Mouse (Mus musculus): Measurements from ENCODE around the gene Sgpp1. TPM values are rescaled to one million over a fixed set of nuclear protein-coding genes. Genes with fewer than 3 reads are reported as not detected.

Sgpp1 gene
- 19.1 and 21.1 TPM in 2 replicates for polyA plus RNA-seq (2014; fragmentation: Nextera tagmentation; extraction: Ambion mirVana)

DNA sequence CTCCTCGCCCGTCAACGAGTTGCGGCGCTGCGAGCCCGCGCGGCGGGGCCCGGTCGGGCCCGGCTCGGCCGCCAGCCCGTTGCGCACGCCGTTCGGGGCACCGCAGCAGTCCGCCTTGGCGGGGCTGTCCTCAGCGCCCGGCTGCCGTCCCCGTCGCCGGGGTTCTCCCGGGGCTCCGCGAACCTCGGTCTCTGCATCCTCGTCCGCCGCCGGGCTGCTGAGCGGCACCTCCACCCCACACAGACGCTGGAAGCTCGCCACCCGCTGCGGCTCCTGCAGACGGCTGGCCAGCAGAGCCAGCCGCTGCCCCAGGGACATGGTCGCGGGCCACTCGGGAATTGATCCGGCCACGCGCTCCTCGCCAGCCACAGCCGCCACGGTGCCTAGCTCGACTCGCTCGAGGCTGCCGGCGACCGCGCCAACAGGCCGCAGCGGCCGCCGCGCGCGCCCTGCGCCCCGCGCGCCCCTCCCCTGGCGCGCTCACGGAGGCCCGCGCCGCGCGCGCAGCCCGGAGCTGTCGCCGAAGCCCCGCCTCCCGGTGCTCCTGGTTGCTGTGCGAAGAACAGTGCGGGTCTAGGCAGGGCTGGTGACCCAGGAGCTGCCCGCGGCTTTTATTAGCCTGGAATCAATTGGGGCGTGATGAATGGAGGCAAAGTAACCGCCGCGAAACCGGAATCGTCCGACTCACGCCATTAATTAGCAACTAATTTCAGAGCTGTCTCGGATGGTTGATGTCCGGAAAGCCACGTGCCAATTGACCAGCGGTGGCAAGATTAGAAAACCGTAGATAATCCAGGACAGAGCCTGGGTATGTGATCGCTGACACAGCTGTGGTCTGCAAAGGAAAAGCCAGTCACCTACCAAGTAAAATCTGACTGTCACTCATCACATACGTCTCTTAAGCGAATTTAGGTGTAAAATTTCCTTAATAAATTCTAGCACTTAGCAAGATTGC lies at the start of gene Sgpp1:
Sgpp1 (minus strand) TSS at position 484 of the 955 bp plus-strand sequence.
- Histone ChIP-seq H3K4me2 (peak within 1 kb of the TSS; percentile 98), H3K4me3 (ENCODE audit: low read depth, low read length) (peak within 1 kb of the TSS; percentile 60), H3K4me1 (ENCODE audit: insufficient read depth) (peaks cover 6% of the 10 kb centered on the region; the same call in 1 of the 2 replicates), H3K9me3 (ENCODE audit: low read depth, low read length) (no peaks in the 10 kb centered on the region), H3K36me3 (ENCODE audit: insufficient read depth) (no peaks in the 10 kb centered on the region), H3K27ac (ENCODE audit: low read depth) (peak within 1 kb of the TSS; percentile 39; the same call in 1 of the 2 replicates), H3K9ac (peak within 1 kb of the TSS; percentile 75), H3K27me3 (ENCODE audit: insufficient read depth, low read length) (no peaks in the 10 kb centered on the region)
- peak; percentile 94 for ATAC-seq (ENCODE audit: insufficient read depth)
- WGBS = under 1% methylated on average over 105 of the region's 105 CpGs
- TF ChIP-seq CTCF (IDR thresholded peaks at IDR 0.05; ENCODE audit: low read depth) = no peak
- DNase-seq = peak; percentile 94

DNA sequence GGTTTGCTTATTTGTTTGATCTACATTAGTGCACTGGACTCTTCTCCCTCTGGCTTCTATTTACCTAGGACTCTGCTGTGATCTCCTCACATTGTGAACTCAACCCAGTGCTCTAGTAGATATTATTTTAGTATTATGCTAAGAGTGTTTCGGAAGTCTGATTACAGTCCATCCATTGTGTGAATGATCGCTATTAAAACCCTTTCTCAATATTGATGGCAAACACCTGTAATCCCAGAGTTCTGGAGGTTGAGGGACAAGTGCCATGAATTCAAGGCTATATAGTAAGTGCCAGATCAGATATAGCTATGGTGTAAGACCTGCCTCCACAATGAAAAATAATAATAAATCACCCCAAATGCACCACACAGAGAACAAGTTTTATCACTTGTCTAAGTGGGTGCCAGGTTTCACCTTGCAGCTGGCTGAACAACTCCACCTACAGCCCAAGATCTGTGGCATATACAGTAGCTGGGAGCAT lies 48.8 kb upstream of the Sgpp1 start:
- no peaks in the 10 kb centered on the region for H3K36me3 ChIP-seq (ENCODE audit: insufficient read depth)
- no peak for TF ChIP-seq CTCF (IDR thresholded peaks at IDR 0.05; ENCODE audit: low read depth)
- H3K4me2 ChIP-seq = no peak overlapping the region
- ATAC-seq (ENCODE audit: insufficient read depth) (no peak), DNase-seq (no peak)
- H3K27me3 ChIP-seq (ENCODE audit: insufficient read depth, low read length) = no peaks in the 10 kb centered on the region
- no peak overlapping the region for H3K27ac ChIP-seq (ENCODE audit: low read depth)
- WGBS = 74% methylated on average over 2 of the region's 2 CpGs
- no peaks in the 10 kb centered on the region; the same call in 1 of the 2 replicates for H3K9me3 ChIP-seq (ENCODE audit: low read depth, low read length)
- H3K4me3 ChIP-seq (ENCODE audit: low read depth, low read length) = no peak overlapping the region
- H3K9ac ChIP-seq = no peak overlapping the region
- H3K4me1 ChIP-seq (ENCODE audit: insufficient read depth) = no peaks in the 10 kb centered on the region

DNA sequence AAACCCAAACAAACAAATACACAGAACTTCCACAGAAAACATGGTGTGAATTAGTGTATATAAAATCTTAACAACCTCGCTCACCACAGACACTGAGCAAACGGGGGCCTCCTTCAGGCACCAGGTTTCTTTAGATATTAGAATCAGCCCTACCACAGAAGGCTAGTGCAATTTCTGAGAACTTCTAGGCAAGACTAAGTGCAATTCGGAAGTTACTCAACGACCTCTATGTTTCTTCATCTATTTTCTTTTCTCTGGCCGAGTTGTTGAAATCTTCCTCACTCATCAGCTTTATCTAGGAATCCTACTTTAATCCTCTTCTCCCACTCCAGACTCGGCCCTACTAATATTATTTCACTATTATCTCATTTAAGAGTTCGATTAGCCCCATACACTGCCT lies 46.5 kb upstream of the Sgpp1 start:
- ATAC-seq (ENCODE audit: insufficient read depth) = no peak
- H3K4me3 ChIP-seq (ENCODE audit: low read depth, low read length) = no peak overlapping the region
- no peaks in the 10 kb centered on the region for H3K4me1 ChIP-seq (ENCODE audit: insufficient read depth)
- H3K36me3 ChIP-seq (ENCODE audit: insufficient read depth) = no peaks in the 10 kb centered on the region
- no peaks in the 10 kb centered on the region for H3K27me3 ChIP-seq (ENCODE audit: insufficient read depth, low read length)
- no peak overlapping the region for H3K27ac ChIP-seq (ENCODE audit: low read depth)
- no peak for TF ChIP-seq CTCF (IDR thresholded peaks at IDR 0.05; ENCODE audit: low read depth)
- WGBS = 71% methylated on average over 7 of the region's 7 CpGs
- H3K4me2 ChIP-seq = no peak overlapping the region
- no peak for DNase-seq
- H3K9ac ChIP-seq = no peak overlapping the region
- no peaks in the 10 kb centered on the region; the same call in 1 of the 2 replicates for H3K9me3 ChIP-seq (ENCODE audit: low read depth, low read length)

DNA sequence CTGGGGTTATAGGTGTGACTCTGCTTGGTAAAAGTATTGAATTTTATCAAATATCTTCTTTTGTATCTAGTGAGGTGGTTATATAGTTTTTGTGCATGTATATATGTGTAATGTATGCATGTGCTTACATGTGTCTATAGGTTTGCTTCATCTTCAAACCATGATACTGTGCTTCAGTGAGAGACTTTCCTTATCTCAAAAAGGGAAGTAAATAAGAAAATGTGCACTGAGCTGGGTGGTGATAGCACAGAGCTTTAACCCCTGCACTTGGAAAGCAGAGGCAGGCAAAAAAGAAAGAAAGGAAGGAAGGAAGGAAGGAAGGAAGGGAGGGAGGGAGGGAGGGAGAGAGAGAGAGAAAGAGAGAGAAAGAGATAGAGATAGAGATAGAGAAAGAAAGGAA lies 45.9 kb upstream of the Sgpp1 start:
- no peak overlapping the region for H3K9ac ChIP-seq
- H3K27me3 ChIP-seq (ENCODE audit: insufficient read depth, low read length) = no peaks in the 10 kb centered on the region
- TF ChIP-seq CTCF (IDR thresholded peaks at IDR 0.05; ENCODE audit: low read depth) = no peak
- no peak overlapping the region for H3K4me3 ChIP-seq (ENCODE audit: low read depth, low read length)
- H3K36me3 ChIP-seq (ENCODE audit: insufficient read depth) = no peaks in the 10 kb centered on the region
- DNase-seq (no peak), ATAC-seq (ENCODE audit: insufficient read depth) (no peak)
- H3K27ac ChIP-seq (ENCODE audit: low read depth) = no peak overlapping the region
- no peaks in the 10 kb centered on the region; the same call in 1 of the 2 replicates for H3K9me3 ChIP-seq (ENCODE audit: low read depth, low read length)
- H3K4me2 ChIP-seq = no peak overlapping the region
- no peaks in the 10 kb centered on the region for H3K4me1 ChIP-seq (ENCODE audit: insufficient read depth)

DNA sequence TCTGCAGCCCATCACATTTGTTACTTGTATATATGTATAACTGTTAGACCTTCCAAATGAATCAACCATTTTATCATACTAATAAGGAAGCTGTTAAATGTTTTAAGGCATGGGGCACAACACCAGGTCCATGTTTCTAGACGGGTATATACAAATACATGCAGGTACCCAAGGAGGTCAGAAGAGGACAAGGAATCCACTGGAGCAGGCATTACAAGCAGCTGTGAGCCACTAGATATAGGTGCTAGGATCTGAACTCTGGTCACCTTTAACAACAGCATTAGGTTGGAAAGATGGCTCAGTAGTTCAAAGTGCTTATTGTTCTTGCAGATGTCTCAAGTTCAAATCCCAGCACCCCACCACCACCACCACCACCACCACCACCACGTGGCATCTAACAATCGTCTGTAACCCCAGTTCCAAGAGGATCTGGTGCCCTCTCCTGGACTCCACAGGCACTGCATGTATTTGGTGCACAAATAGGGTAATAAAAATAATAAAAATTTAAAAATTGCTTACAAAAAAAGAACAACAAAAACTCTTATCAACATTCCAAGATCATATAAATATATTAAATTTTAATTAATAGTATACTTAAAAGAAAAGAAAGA lies 37.0 kb upstream of the Sgpp1 start:
- peak; percentile 75 for TF ChIP-seq CTCF (IDR thresholded peaks at IDR 0.05; ENCODE audit: low read depth)
- Histone ChIP-seq H3K27ac (ENCODE audit: low read depth) (no peak overlapping the region), H3K4me1 (ENCODE audit: insufficient read depth) (no peaks in the 10 kb centered on the region), H3K36me3 (ENCODE audit: insufficient read depth) (no peaks in the 10 kb centered on the region), H3K4me2 (no peak overlapping the region), H3K27me3 (ENCODE audit: insufficient read depth, low read length) (no peaks in the 10 kb centered on the region), H3K9me3 (ENCODE audit: low read depth, low read length) (no peaks in the 10 kb centered on the region), H3K9ac (no peak overlapping the region), H3K4me3 (ENCODE audit: low read depth, low read length) (no peak overlapping the region)
- ATAC-seq (ENCODE audit: insufficient read depth) (no peak; the same call in 1 of the 2 replicates), DNase-seq (peak; percentile 78)
- 22% methylated on average over 3 of the region's 3 CpGs for WGBS

DNA sequence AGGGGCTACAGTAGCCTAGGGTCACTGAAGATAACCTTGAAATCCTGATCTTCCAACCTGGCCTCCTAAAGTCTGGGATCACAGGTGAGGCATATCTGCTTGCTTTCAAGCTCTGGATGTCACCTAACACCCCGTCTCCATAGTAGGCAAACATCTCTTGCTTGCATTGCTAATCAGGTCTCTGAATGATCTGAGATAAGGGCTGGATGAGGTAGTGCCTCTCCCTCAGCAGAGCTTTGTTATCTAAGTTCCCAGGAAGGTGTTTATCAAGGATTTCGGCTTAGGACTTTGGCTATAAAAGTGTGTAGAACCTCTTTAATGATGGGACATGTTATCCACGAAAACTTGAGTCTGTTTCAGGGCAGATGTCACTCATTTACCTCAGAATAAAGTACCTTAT lies 35.9 kb upstream of the Sgpp1 start:
- WGBS = 16% methylated on average over 3 of the region's 3 CpGs
- DNase-seq = no peak
- no peak overlapping the region for H3K4me3 ChIP-seq (ENCODE audit: low read depth, low read length)
- no peak overlapping the region for H3K9ac ChIP-seq
- H3K27ac ChIP-seq (ENCODE audit: low read depth) = no peak overlapping the region
- no peaks in the 10 kb centered on the region for H3K27me3 ChIP-seq (ENCODE audit: insufficient read depth, low read length)
- H3K4me1 ChIP-seq (ENCODE audit: insufficient read depth) = no peaks in the 10 kb centered on the region
- ATAC-seq (ENCODE audit: insufficient read depth) = no peak
- no peaks in the 10 kb centered on the region for H3K9me3 ChIP-seq (ENCODE audit: low read depth, low read length)
- TF ChIP-seq CTCF (IDR thresholded peaks at IDR 0.05; ENCODE audit: low read depth) = no peak
- H3K36me3 ChIP-seq (ENCODE audit: insufficient read depth) = no peaks in the 10 kb centered on the region
- H3K4me2 ChIP-seq = no peak overlapping the region

DNA sequence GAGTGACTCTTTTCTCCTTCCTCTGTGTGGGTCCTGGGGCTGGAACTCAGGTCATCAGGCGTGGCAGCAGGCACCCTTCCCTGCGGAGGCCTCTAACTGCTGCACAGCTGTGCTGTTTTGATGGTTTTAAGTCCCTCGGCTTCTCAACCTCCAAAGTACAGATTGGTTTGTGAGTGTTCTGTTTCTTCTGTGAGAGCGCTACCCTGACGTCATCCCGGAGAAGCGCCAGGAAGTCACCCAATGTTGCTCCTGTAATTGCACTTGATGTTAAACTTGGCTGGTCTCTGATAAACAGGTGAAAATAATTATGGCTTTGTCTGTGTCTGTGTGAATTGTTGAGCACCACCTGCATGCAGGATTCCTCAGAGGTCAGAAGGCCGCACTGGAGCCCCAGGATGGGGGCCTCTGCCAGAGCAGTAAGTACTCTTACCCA lies 31.4 kb upstream of the Sgpp1 start:
- DNase-seq = peak; percentile 21
- ATAC-seq (ENCODE audit: insufficient read depth) = peak; percentile 35; the same call in 1 of the 2 replicates
- Histone ChIP-seq H3K4me3 (ENCODE audit: low read depth, low read length) (no peak overlapping the region), H3K9me3 (ENCODE audit: low read depth, low read length) (no peaks in the 10 kb centered on the region), H3K4me2 (no peak overlapping the region), H3K27me3 (ENCODE audit: insufficient read depth, low read length) (no peaks in the 10 kb centered on the region), H3K4me1 (ENCODE audit: insufficient read depth) (no peaks in the 10 kb centered on the region), H3K36me3 (ENCODE audit: insufficient read depth) (no peaks in the 10 kb centered on the region), H3K9ac (no peak overlapping the region), H3K27ac (ENCODE audit: low read depth) (no peak overlapping the region)
- WGBS = 53% methylated on average over 8 of the region's 8 CpGs
- no peak for TF ChIP-seq CTCF (IDR thresholded peaks at IDR 0.05; ENCODE audit: low read depth)

Data from lung, embryonic 14.5 days (tissue).